26 mouse cellular contexts compared by ENCODE assay signal in the genomic region with DNA sequence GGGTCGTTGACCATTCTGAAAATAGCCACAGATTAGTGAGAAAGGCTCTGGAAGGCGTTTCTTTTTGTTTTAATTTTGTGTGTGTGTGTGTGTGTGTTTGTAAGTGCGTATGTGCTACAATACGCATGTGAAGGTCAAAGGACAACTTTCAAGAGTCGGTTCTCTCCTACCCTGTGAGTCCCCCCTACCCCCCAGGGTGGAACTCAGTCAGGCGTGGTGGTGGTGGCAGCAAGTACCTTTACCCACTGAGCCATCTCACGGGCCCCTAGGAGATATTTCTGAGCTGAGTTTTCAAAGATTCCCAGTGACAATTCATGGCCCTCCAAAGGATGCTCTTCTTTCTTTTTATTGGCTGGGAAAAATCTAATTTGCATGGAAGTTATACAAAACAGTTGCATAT.
"Had no signal": no experiment of that assay in that cellular context is flagged by ENCODE, and none has a peak within 500 bp of the region (broad histone marks: within the 10 kb centered on the region; RNA-seq: fewer than 3 reads in every experiment).

No protein-coding gene starts in this region.

- H3K9me3 ChIP-seq: heart, embryonic 10.5 days; heart, embryonic 12.5 days; heart, embryonic 13.5 days; heart, embryonic 15.5 days; hindbrain, embryonic 10.5 days; hindbrain, embryonic 12.5 days; hindbrain, embryonic 13.5 days; hindbrain, embryonic 15.5 days; intestine, embryonic 15.5 days had no signal

- H3K9ac ChIP-seq: heart, embryonic 12.5 days; heart, embryonic 13.5 days; heart, embryonic 15.5 days; hindbrain, embryonic 12.5 days; hindbrain, embryonic 13.5 days; hindbrain, embryonic 14.5 days; hindbrain, embryonic 15.5 days; intestine, embryonic 15.5 days had no signal

- H3K36me3 ChIP-seq: heart, embryonic 10.5 days; heart, embryonic 12.5 days; heart, embryonic 13.5 days; heart, embryonic 15.5 days; hindbrain, embryonic 10.5 days; hindbrain, embryonic 12.5 days; hindbrain, embryonic 13.5 days; hindbrain, embryonic 15.5 days; intestine, embryonic 15.5 days had no signal

- DNase-seq: heart, adult 2 months; heart, postnatal 10 days; heart, postnatal 14 days; heart, postnatal 36 days; heart, postnatal 4 days; layer of hippocampus, adult 9-11 months; layer of hippocampus, postnatal 36 days had no signal

- H3K4me3 ChIP-seq: heart, adult 2 months; heart, embryonic 12.5 days; heart, embryonic 13.5 days; heart, embryonic 15.5 days; hindbrain, embryonic 10.5 days; hindbrain, embryonic 12.5 days; hindbrain, embryonic 13.5 days; hindbrain, embryonic 15.5 days; intestine, embryonic 15.5 days; layer of hippocampus, adult 2 months; left cerebral cortex, adult 2 months had no signal

- H3K4me1 ChIP-seq: intestine, embryonic 15.5 days had no signal

- H3K4me2 ChIP-seq: heart, embryonic 11.5 days; heart, embryonic 13.5 days; heart, embryonic 15.5 days; hindbrain, embryonic 12.5 days; hindbrain, embryonic 13.5 days; hindbrain, embryonic 14.5 days; hindbrain, embryonic 15.5 days; intestine, embryonic 15.5 days had no signal

- H3K27ac ChIP-seq: heart, adult 2 months; heart, embryonic 10.5 days; heart, embryonic 13.5 days; heart, embryonic 15.5 days; hindbrain, embryonic 10.5 days; hindbrain, embryonic 12.5 days; hindbrain, embryonic 13.5 days; hindbrain, embryonic 14.5 days; hindbrain, embryonic 15.5 days; hindbrain, postnatal 0 days; intestine, embryonic 15.5 days; kidney, postnatal 0 days; layer of hippocampus, adult 2 months; left cerebral cortex, adult 2 months had no signal

- H3K27me3 ChIP-seq: heart, embryonic 12.5 days; hindbrain, embryonic 15.5 days; intestine, embryonic 15.5 days had no signal

- ATAC-seq: hindbrain, embryonic 16.5 days; hindbrain, postnatal 0 days; inflammation-experienced regulatory T-cells, adult 6 months; intestine, embryonic 15.5 days; intestine, embryonic 16.5 days; intestine, postnatal 0 days had no signal
